Mouse (Mus musculus) neutrophil, adult 5-6 weeks (primary cell): ENCODE measurements around the gene Cbx4. TPM values are rescaled to one million over a fixed set of nuclear protein-coding genes. Genes with fewer than 3 reads are reported as not detected.
A peak's percentile ranks its signal among the peaks of the same experiment; 100 is the strongest.

ENCODE experiments used
- ATAC-seq: fragments of 151-379, 151-347 bp; 2 replicates; pipeline ENCODE4 v1.8.0; 2017; ENCODE audit warnings: mild to moderate bottlenecking, moderate TSS enrichment; ENCODE audit not compliant: insufficient number of reproducible peaks, poor library complexity, low FRiP score, severe bottlenecking; ENCODE audit errors: extremely low read depth
- total RNA-seq: library from RNA; stranded (forward); fragments of 200-1000 nt; gene quantifications from 2 replicates; pipeline ENCODE4 v1.2.3, GENCODE M21; 2017

Gene Cbx4
- total RNA-seq, 1 experiment from 2014 or later, result 31.0 TPM

GRCm38 (mm10) chr11:119047261-119048132 is 38.5 kb downstream of the Cbx4 start:
- ATAC-seq, result no peak

GRCm38 (mm10) chr11:119046601-119047245 is 39.3 kb downstream of the Cbx4 start:
- ATAC-seq, result no peak

DNA sequence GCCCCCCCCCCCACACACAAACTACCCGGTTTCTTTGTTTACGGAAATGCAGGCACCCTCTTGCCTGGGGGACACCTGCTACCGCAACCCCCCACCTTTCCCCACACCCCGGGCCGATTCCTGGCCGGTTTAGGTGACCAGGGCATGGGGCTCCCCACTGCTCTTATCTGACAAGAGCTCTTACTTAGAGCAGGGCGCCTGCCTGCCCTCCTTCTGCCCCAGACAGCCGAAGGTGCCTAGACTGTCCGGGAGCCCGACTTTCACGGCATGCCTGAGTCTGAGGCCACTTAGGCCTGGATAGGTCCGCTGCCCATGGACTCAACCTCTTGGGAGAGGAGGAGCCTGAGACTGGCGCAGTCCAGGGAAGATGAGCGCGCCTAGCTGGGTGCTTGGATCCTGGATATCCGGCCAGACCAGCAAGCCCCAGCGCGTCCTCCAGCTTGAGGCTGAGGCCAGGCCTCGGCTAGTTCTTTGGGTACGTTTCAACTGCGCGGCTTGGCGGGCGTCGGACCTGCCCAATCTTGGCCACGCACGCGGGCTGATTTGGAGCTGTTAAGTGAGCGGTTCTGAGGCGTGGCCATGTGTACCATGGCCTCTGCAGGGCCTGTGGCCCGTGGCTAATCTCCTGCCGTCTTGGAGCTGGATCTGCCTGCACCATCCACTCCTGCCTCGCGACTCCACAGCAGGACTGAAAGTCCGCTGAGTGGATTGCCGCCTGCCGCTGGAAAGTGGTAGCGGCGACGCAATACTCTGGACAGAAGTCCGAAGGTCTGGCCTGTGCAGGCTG is 41.3 kb downstream of the Cbx4 start:
- ATAC-seq, result no peak

- ATAC-seq, result no peak
Observed at GRCm38 (mm10) chr11:119043761-119044550, 42.1 kb downstream of the Cbx4 start.

- no peak for ATAC-seq
Observed at GRCm38 (mm10) chr11:119043273-119043540, 42.8 kb downstream of the Cbx4 start.

- ATAC-seq, result no peak
Observed at GRCm38 (mm10) chr11:119042466-119043272, 43.4 kb downstream of the Cbx4 start.

- ATAC-seq, result no peak
Observed at GRCm38 (mm10) chr11:119041750-119042465, 44.1 kb downstream of the Cbx4 start.

GRCm38 (mm10) chr11:119041325-119041716 is 44.7 kb downstream of the Cbx4 start:
- no peak for ATAC-seq

DNA sequence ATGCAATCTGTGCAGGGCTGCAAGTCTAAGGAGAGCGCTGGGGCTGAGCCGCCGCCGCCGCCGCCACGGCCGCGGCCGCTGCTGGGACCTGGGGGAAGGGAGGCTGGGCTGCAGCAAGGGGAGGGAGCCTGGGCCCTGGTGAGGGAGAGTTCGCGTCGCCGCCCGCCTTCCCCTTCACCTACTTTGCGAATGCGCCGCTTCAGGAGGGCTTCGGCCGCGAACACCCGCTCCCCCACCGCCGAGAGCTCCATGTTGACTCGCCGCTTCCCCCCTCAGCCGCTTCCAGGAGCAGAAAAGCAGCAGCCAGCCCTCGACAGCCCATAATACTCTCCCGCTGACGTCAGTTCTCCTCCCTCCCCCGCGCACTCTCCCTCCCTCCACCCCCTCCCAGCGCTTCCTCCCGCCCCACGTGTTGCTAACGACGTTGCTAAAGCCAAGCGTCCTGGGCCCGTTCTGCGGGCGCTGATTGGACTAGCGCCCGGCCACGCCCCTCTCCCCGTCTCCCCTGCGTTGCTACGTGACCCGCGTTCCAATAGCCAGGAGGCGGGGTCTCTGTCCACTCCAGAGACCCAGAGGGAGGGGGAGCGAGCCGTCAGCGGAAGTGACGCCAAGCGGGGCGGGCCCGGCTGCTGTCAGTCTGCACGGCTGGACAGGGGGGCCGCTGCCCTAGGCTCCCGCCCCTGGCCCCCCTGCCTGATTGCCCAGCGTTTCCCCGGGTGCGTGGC is 45.3 kb downstream of the Cbx4 start, which contains the start of gene Cbx8:
Gene Cbx8 (minus strand): TSS at position 370 of the 725 bp plus-strand sequence.
- peak; percentile 93 for ATAC-seq

DNA sequence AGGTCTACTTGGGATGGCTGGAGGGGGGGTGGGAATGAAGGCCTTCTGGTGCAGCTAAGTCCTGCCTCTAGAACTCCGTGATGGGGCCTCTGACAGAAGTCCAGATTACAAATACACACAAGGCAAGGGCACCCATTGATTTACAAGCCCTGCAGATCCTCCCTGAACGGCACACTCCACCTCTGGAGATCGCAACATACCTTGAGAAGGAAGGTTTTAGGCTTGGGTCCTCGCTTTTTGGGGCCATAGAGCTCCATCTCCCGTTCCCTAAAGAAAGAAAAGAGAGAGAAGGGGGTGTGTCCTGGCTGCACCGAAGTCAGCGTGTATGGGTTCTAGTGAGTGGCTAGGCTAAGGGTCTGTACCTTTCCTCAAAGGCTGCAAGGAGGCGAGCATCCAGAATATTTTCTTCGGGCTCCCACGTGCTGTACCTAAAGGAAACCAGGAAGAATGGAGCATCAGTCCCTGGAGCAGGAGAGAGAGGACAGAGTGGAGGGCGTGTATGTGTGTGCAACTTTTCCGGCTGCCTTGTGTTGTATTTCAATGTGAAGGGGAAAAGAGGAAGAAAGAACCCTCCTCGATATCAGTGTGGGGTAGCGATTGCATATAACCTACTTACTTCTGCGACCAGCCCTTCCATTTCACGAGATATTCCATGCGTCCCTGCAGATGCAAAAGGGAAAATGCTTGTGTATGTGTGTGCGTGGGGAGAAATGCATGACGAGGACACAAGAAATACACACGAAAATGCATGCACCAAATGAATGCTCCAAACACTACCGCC is 46.1 kb downstream of the Cbx4 start:
- no peak for ATAC-seq

DNA sequence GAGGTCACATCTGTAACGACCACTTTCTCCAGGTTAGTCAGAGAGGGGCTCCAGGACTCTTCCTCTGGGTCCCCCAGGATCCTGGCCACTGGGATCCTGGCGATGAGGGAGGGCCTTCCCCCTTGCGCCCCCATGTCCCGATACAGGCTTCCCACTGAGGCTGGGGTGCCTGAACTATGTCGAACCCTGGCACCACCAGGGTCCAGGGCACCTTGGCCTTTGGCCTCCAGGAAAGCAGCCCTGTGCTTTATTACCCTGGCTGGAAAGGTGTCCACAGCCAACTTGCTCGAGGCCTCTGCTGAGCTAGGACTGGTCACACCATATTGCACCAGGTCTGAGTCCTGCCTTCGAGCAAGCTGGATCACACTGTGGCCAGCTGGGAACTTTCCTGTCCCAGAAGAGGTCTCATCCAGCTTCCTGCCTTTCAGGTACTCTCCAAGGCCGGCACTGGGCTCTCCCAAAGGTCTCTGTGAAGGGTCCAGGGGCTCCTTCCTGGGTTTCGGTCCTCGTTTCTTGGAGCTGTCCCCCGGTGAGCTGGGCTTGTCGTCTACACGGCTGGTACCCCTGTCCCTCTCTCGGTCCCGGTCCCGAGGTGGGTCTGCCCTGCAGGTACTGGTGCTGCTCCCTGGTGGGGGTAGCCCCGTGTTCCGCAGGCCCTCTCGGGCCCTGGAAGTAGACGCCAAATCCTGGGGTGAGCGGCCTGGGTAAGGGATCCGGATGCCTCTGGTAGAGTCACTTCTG is 47.1 kb downstream of the Cbx4 start:
- ATAC-seq, result no peak

DNA sequence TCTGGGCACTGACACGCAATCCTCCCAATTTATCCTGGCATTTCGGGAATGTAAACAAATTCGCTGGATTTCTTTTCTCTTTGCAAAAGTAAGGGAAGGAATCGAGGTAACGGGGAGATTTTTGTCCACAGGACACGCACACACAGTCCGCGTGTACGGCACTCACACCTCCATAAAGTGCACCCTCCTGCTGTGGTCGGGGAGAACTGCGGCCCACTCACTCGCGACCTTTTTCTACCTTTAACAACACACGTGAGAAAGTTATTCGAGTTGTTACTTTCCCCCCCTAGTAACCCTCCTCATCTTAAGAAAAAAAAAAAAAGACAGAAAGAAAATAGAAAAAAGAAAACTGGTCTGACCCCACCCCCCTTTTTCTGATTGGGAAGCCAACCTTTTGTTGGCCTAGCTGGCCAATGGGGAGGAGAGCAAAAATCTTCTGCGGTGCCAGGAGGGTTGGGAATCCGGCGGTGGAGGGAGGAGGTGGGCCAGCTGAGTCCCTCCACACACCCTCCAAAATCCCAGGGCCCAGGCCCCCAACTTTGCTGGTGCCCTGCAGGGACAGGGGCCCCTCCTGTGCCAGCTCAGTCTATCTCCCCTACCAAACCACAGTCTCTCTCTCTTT is 48.1 kb downstream of the Cbx4 start:
- no peak for ATAC-seq

DNA sequence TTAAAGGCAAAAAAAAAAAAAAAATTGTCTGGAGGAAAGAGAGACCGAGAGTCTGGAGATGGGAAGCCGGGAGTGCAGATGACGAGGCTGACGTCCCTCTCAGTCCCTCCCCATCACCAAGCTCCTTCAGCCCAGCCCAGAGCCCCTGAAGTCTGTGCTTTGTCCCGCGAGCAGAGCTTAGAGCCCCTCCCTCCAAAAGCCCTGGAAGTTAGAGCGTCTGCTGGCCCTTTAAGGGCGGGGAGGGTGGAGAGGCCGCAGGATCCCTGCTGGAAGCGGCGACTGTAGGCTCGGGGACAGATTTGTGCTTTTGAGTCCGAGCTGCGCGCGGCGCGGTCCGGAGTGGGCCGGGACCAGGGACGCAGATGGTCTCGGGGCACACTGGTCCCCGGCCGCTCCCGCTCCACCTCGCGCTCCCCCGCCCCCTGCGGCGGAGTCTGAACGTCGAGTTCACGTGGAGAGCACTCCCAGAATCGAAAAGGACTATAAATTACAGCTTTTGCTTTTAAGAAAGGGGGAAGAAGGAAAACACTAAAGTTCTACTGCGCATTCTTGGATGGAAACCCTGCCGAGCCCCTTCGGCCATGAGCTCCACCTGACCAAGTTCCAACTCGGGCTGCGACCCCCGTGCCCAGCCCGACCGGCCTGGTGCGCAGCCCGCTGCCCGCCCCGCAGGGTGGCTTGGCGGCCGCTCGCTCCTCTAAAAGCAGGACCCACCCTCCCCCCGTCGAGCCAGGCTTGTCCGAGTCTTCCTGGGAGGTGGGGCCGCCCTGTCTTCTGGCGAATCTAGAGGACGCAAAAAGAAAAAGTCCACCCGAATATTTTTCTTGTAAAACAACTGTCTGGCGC is 48.9 kb downstream of the Cbx4 start:
- ATAC-seq, result no peak

DNA sequence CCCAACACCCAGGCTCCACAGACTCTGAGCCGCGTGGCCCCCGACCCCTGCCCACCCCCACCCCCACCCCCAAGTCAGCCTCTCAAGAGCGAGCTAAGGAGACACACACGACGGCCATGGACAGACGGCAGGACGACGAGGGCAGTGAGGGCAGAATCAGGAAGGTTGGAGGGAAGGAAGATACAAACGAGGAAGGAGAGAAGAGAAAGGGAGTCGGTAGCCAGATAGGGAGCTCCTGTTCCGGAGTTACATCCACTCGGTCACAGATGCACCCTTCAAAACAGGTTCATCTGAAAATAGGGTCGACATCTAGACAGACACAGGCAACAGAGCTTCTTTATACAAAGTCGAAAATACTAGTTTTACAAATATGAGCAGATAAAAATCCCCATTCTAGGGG is 49.6 kb downstream of the Cbx4 start:
- no peak for ATAC-seq
